In genomic region chr7:118490666-118491430, GRCm38 (mm10) we compare ENCODE assay signal across 9 mouse cellular contexts. TPM values are rescaled to one million over a fixed set of nuclear protein-coding genes. Genes with fewer than 3 reads are reported as not detected.
DNase-seq lines count a peak whose midpoint lies in the region; ATAC-seq and TF ChIP-seq lines count a peak whose summit lies in the region.
"Had no signal": no experiment of that assay in that cellular context is flagged by ENCODE, and none has a peak within 500 bp of the region (broad histone marks: within the 10 kb centered on the region; RNA-seq: fewer than 3 reads in every experiment).

No protein-coding gene starts in this region.

- in situ Hi-C loops in ES-E14 (cut with MboI; ENCODE audit: low sequenced_read_pairs in 2 of 2, unreplicated experiment in 2 of 2), result no loop called here

- peak overlapping the region; percentile 63; the same call in 1 of the 2 replicates for H3K9ac ChIP-seq in ES-E14 (ENCODE audit: insufficient read depth, low read depth, low read length, poor library complexity, severe bottlenecking)
- H3K9ac ChIP-seq in embryonic facial prominence, embryonic 15.5 days, result peak overlapping the region; percentile 78
- H3K9ac ChIP-seq in liver, embryonic 12.5 days, result peak overlapping the region; percentile 73

- peaks cover 3% of the 10 kb centered on the region; the same call in 1 of the 2 replicates for H3K27me3 ChIP-seq in cerebellum, adult 2 months (ENCODE audit: control insufficient read depth, insufficient read depth, low read length)
- H3K27me3 ChIP-seq in embryonic facial prominence, embryonic 15.5 days, result peaks cover 9% of the 10 kb centered on the region; the same call in 1 of the 2 replicates
- H3K27me3 ChIP-seq in liver, embryonic 12.5 days (replicated peaks), result peaks cover 33% of the 10 kb centered on the region
- H3K27me3 ChIP-seq: CH12.LX had no signal

- no peaks in the 10 kb centered on the region for H3K4me1 ChIP-seq in cerebellum, adult 2 months (ENCODE audit: control insufficient read depth, insufficient read depth, low read length)
- H3K4me1 ChIP-seq in ES-E14 (ENCODE audit: control insufficient read depth in 2 of 2, insufficient read depth in 2 of 2, low read length in 2 of 2, poor library complexity in 1 of 2), result peaks cover 0 to 7% of the 10 kb centered on the region in 2 experiments; a peak in 2 of 4 replicates
- peaks cover 41% of the 10 kb centered on the region for H3K4me1 ChIP-seq in embryonic facial prominence, embryonic 15.5 days
- H3K4me1 ChIP-seq in liver, embryonic 12.5 days, result peaks cover 25% of the 10 kb centered on the region

- intact Hi-C loops in heart, postnatal 36 days (cut with DNase I), result loop anchor here (2.0 kb wide), 2 partner anchors 28 to 42 kb away; partner anchors contain the start of gene Syt17

- peak overlapping the region; percentile 71 for H3K4me2 ChIP-seq in embryonic facial prominence, embryonic 15.5 days (replicated peaks)
- peak overlapping the region; percentile 74 for H3K4me2 ChIP-seq in liver, embryonic 12.5 days

- DNase-seq in cerebellum, postnatal 14 days, result peak; percentile 35 to 44
- no peak for DNase-seq in cerebellum, adult 2 months
- peak; percentile 30 for DNase-seq in ES-E14 (ENCODE audit: low read depth, low spot score)
- peak; percentile 56 to 67 for DNase-seq in heart, postnatal 36 days
- DNase-seq in T-cell, adult 2 months (ENCODE audit: low spot score), result no peak

- H3K27ac ChIP-seq in cerebellum, adult 2 months (ENCODE audit: insufficient read depth, low read length), result no peak overlapping the region
- no peak overlapping the region for H3K27ac ChIP-seq in ES-E14 (ENCODE audit: insufficient read depth, low read depth, low read length, poor library complexity, severe bottlenecking)
- H3K27ac ChIP-seq in embryonic facial prominence, embryonic 15.5 days (replicated peaks), result peak overlapping the region; percentile 91
- H3K27ac ChIP-seq in liver, embryonic 12.5 days, result peak overlapping the region; percentile 63

- peak; percentile 45 for ATAC-seq in embryonic facial prominence, embryonic 15.5 days (ENCODE audit: insufficient number of reproducible peaks, low FRiP score, low TSS enrichment, low read depth)
- peak; percentile 44 for ATAC-seq in liver, embryonic 12.5 days
- 0 out of 2 replicates have a peak, but pooled peaks have one; percentile 2 for ATAC-seq in monocyte, adult 5-6 weeks (replicated peaks; ENCODE audit: insufficient number of reproducible peaks, low FRiP score, low TSS enrichment, poor library complexity, severe bottlenecking)

- no peak for TF ChIP-seq POLR2A in cerebellum, adult 2 months (IDR thresholded peaks at IDR 0.05; ENCODE audit: borderline replicate concordance, insufficient read depth, low read length)

- no peak overlapping the region for H3K4me3 ChIP-seq in cerebellum, adult 2 months (replicated peaks; ENCODE audit: insufficient read depth, low read depth, low read length)
- peak overlapping the region; percentile 63 to 69 for H3K4me3 ChIP-seq in ES-E14 (ENCODE audit: insufficient read depth in 1 of 2, low read depth in 1 of 2, low read length in 2 of 2, poor library complexity in 1 of 2, severe bottlenecking in 1 of 2)
- peak overlapping the region; percentile 72 for H3K4me3 ChIP-seq in embryonic facial prominence, embryonic 15.5 days (replicated peaks)
- peak overlapping the region; percentile 60 for H3K4me3 ChIP-seq in liver, embryonic 12.5 days

- H3K36me3 ChIP-seq in ES-E14 (ENCODE audit: control insufficient read depth, insufficient read depth, low read length, poor library complexity, severe bottlenecking), result no peaks in the 10 kb centered on the region
- H3K36me3 ChIP-seq in embryonic facial prominence, embryonic 15.5 days, result no peaks in the 10 kb centered on the region
- peaks cover 8% of the 10 kb centered on the region for H3K36me3 ChIP-seq in liver, embryonic 12.5 days

- whole genome bisulfite sequencing in cerebellum, adult 2 months, result 2% methylated on average over 67 of the region's 67 CpGs
- 6% methylated on average over 65 of the region's 67 CpGs for WGBS in embryonic facial prominence, embryonic 15.5 days
- WGBS in liver, embryonic 12.5 days (ENCODE audit: insufficient replicate concordance), result 9% methylated on average over 67 of the region's 67 CpGs

- TF ChIP-seq CTCF in cerebellum, adult 2 months (IDR thresholded peaks at IDR 0.05; ENCODE audit: borderline replicate concordance, insufficient read depth, low read depth, low read length), result no peak

- no peaks in the 10 kb centered on the region for H3K9me3 ChIP-seq in ES-E14 (ENCODE audit: control insufficient read depth, insufficient read depth, low read depth, low read length)
- no peaks in the 10 kb centered on the region for H3K9me3 ChIP-seq in embryonic facial prominence, embryonic 15.5 days (replicated peaks)
- H3K9me3 ChIP-seq in liver, embryonic 12.5 days (replicated peaks), result no peaks in the 10 kb centered on the region

TF ChIP-seq in ES-E14, 5 proteins besides CTCF, POLR2A, EP300 and RAD21:
- TF ChIP-seq ZC3H11A (IDR thresholded peaks at IDR 0.05; ENCODE audit: borderline replicate concordance, low read depth, low read length) (no peak), ZNF384 (IDR thresholded peaks at IDR 0.05; ENCODE audit: low read depth, low read length) (no peak), MAFK (IDR thresholded peaks at IDR 0.05; ENCODE audit: insufficient read depth, low read depth, low read length) (no peak), CHD2 (IDR thresholded peaks at IDR 0.05; ENCODE audit: low read depth, low read length) (no peak), HCFC1 (IDR thresholded peaks at IDR 0.05; ENCODE audit: borderline replicate concordance, insufficient read depth, low read length) (no peak)

RNA-seq across cellular contexts. Expression of gene Itpripl2, which starts 0.9 kb away (rescaled TPM):
- polyA plus RNA-seq in cerebellum, adult 2 months (2012; rRNA removed), result 1.9 TPM in 2 replicates
- total RNA-seq in ES-E14 (2012; rRNA removed), result 3.3 and 9.7 TPM in 2 replicates
- polyA plus RNA-seq in embryonic facial prominence, embryonic 15.5 days (2015; fragmentation: Nextera tagmentation; extraction: Ambion mirVana), result 7.2 and 8.6 TPM in 2 replicates
- 10 to 100 TPM; 23.1 to 25.1 TPM for total RNA-seq in heart, postnatal 36 days (2021)
- polyA plus RNA-seq in liver, embryonic 12.5 days (2016; fragmentation: Nextera tagmentation; extraction: Ambion mirVana), result 1.2 and 1.3 TPM in 2 replicates
- 13.5 to 17.3 TPM (median 14.1 TPM) in 3 replicates for total RNA-seq in monocyte, adult 5-6 weeks (2017)
- total RNA-seq: CH12.LX had no signal

RNA-seq across cellular contexts. Expression of gene Coq7, which starts 42.3 kb away (rescaled TPM):
- 82.5 and 93.2 TPM in 2 replicates for polyA plus RNA-seq in cerebellum, adult 2 months (2012; rRNA removed)
- 56.1 and 63.7 TPM in 2 replicates for total RNA-seq in ES-E14 (2012; rRNA removed)
- 87.0 and 89.1 TPM in 2 replicates for polyA plus RNA-seq in embryonic facial prominence, embryonic 15.5 days (2015; fragmentation: Nextera tagmentation; extraction: Ambion mirVana)
- 100 to 1,000 TPM; 112 to 113 TPM for total RNA-seq in heart, postnatal 36 days (2021)
- polyA plus RNA-seq in liver, embryonic 12.5 days (2016; fragmentation: Nextera tagmentation; extraction: Ambion mirVana), result 62.9 and 64.4 TPM in 2 replicates
- total RNA-seq in monocyte, adult 5-6 weeks (2017), result 4.1 to 7.9 TPM (median 5.2 TPM) in 3 replicates

RNA-seq across cellular contexts. Expression of gene Syt17, which starts 42.8 kb away (rescaled TPM):
- polyA plus RNA-seq in cerebellum, adult 2 months (2012; rRNA removed), result 9.7 and 10.3 TPM in 2 replicates
- 0.53 and 0.67 TPM in 2 replicates for total RNA-seq in ES-E14 (2012; rRNA removed)
- 2.8 and 2.9 TPM in 2 replicates for polyA plus RNA-seq in embryonic facial prominence, embryonic 15.5 days (2015; fragmentation: Nextera tagmentation; extraction: Ambion mirVana)
- total RNA-seq in heart, postnatal 36 days (2021), result 1 to 10 TPM; 1.5 to 2.1 TPM
- polyA plus RNA-seq in liver, embryonic 12.5 days (2016; fragmentation: Nextera tagmentation; extraction: Ambion mirVana), result 0.14 and 0.45 TPM in 2 replicates
- not detected in 3 replicates for total RNA-seq in monocyte, adult 5-6 weeks (2017)
- total RNA-seq: CH12.LX had no signal

Comparison
In these comparisons a context has a peak if more than half of its experiments do, and no peak if none do; other contexts are left out.
1. DNase-seq: peak in cerebellum, postnatal 14 days (2 of 2), ES-E14 (single experiment) and heart, postnatal 36 days (2 of 2); none in cerebellum, adult 2 months (0 of 2) and T-cell, adult 2 months (single experiment).
2. H3K27ac ChIP-seq: peak in embryonic facial prominence, embryonic 15.5 days (single experiment) and liver, embryonic 12.5 days (single experiment); none in cerebellum, adult 2 months (single experiment) and ES-E14 (single experiment).
3. Peak in every context shown above with its lines, with median percentiles within 50 percentile points of each other: H3K9ac ChIP-seq and ATAC-seq.